Mouse (Mus musculus) heart, embryonic 16.5 days (tissue): Measurements from ENCODE around the gene Pdcd1lg2. TPM values are rescaled to one million over a fixed set of nuclear protein-coding genes. Genes with fewer than 3 reads are reported as not detected.
"Not testable (repeated sequence)": the region's sequence is repeated elsewhere in the genome, so short reads cannot be mapped to it uniquely, and the experiment has no call there.

Experiments used
- ATAC-seq: fragments of 200-750 bp; cut with Nextera tagmentation; replicated peaks from 2 replicates; pipeline ENCODE4 v1.8.0; 2017; ENCODE audit warnings: moderate number of reproducible peaks; ENCODE audit not compliant: insufficient read depth, low FRiP score; ENCODE audit errors: extremely low read depth
- H3K27ac ChIP-seq: fragments of 300-500 bp; sonication (generic); 2 replicates; pipeline ENCODE4 v1.5.1; 2014; ENCODE audit warnings: mild to moderate bottlenecking, low read length, control low read depth, moderate library complexity
- H3K27me3 ChIP-seq: fragments of 300-500 bp; sonication (generic); 2 replicates; pipeline ENCODE4 v1.6.1; 2014; ENCODE audit warnings: low read length, mixed read lengths; ENCODE audit not compliant: control insufficient read depth, insufficient read depth
- H3K36me3 ChIP-seq: fragments of 300-500 bp; sonication (generic); 2 replicates; pipeline ENCODE4 v1.6.1; 2014; ENCODE audit not compliant: control insufficient read depth, insufficient read depth
- H3K4me1 ChIP-seq: fragments of 300-500 bp; sonication (generic); 2 replicates; pipeline ENCODE4 v1.6.1; 2014; ENCODE audit warnings: low read length, mixed read lengths; ENCODE audit not compliant: control insufficient read depth, insufficient read depth
- H3K4me2 ChIP-seq: fragments of 300-500 bp; sonication (generic); 2 replicates; pipeline ENCODE4 v1.6.1; 2014; ENCODE audit warnings: low read depth, mild to moderate bottlenecking, control low read depth, low read length
- H3K4me3 ChIP-seq: fragments of 300-500 bp; sonication (generic); 2 replicates; pipeline ENCODE4 v1.5.1; 2014; ENCODE audit warnings: mild to moderate bottlenecking, control low read depth, low read length
- H3K9ac ChIP-seq: fragments of 300-500 bp; sonication (generic); 2 replicates; pipeline ENCODE4 v1.6.1; 2014; ENCODE audit warnings: low read length, control low read depth
- H3K9me3 ChIP-seq: fragments of 300-500 bp; sonication (generic); replicated peaks from 2 replicates; pipeline ENCODE4 v1.6.1; 2016; ENCODE audit warnings: low read length; ENCODE audit not compliant: control insufficient read depth
- WGBS: fragments of 180-500 bp; shearing (Covaris S2); extraction: QIAGEN DNeasy Blood & Tissue Kit; methylation state at CpG from one replicate; pipeline ENCODE4 v1.1.7; 2014; 5-methylcytosine and 5-hydroxymethylcytosine counted together
- polyA plus RNA-seq: library from polyadenylated mRNA; unstranded; fragments of >200 nt; fragmentation: Nextera tagmentation; extraction: Ambion mirVana; gene quantifications from 2 replicates; pipeline ENCODE4 v1.2.1, GENCODE M21; 2015

Pdcd1lg2 gene
- polyA plus RNA-seq, 1 experiment from 2014 or later, result 0.41 TPM

GRCm38 (mm10) chr19:29412476-29413420, 2.0 kb downstream of the Pdcd1lg2 start:
- WGBS, result 72% methylated on average over 6 of the region's 6 CpGs

GRCm38 (mm10) chr19:29414513-29414912, 3.8 kb downstream of the Pdcd1lg2 start:
- no peaks in the 10 kb centered on the region for H3K36me3 ChIP-seq
- H3K4me1 ChIP-seq, result peaks cover 16% of the 10 kb centered on the region
- no peak overlapping the region for H3K27ac ChIP-seq
- no peak overlapping the region for H3K9ac ChIP-seq
- no peak overlapping the region for H3K4me2 ChIP-seq
- H3K9me3 ChIP-seq, result no peaks in the 10 kb centered on the region
- no peak overlapping the region for H3K4me3 ChIP-seq
- no peaks in the 10 kb centered on the region for H3K27me3 ChIP-seq
- WGBS, result 82% methylated on average over 3 of the region's 3 CpGs
- ATAC-seq, result no peak

More at GRCm38 (mm10) chr19:29412476-29413420, 2.0 kb downstream of the Pdcd1lg2 start:
- no peaks in the 10 kb centered on the region for H3K9me3 ChIP-seq
- H3K27ac ChIP-seq, result no peak overlapping the region
- H3K27me3 ChIP-seq, result no peaks in the 10 kb centered on the region
- H3K4me1 ChIP-seq, result peaks cover 3% of the 10 kb centered on the region; the same call in 1 of the 2 replicates
- H3K36me3 ChIP-seq, result no peaks in the 10 kb centered on the region
- ATAC-seq, result no peak
- no peak overlapping the region for H3K4me3 ChIP-seq
- no peak overlapping the region for H3K4me2 ChIP-seq
- H3K9ac ChIP-seq, result no peak overlapping the region

GRCm38 (mm10) chr19:29414917-29415316, 4.2 kb downstream of the Pdcd1lg2 start:
- H3K4me2 ChIP-seq, H3K27me3 ChIP-seq, H3K9ac ChIP-seq, H3K9me3 ChIP-seq, H3K4me3 ChIP-seq, H3K36me3 ChIP-seq, ATAC-seq, H3K27ac ChIP-seq: not testable (repeated sequence)
- peaks cover 16% of the 10 kb centered on the region for H3K4me1 ChIP-seq

GRCm38 (mm10) chr19:29416393-29416902, 5.7 kb downstream of the Pdcd1lg2 start:
- H3K9ac ChIP-seq, result no peak overlapping the region
- no peak overlapping the region for H3K4me2 ChIP-seq
- H3K4me3 ChIP-seq, result no peak overlapping the region

GRCm38 (mm10) chr19:29417188-29417587, 6.5 kb downstream of the Pdcd1lg2 start:
- H3K27me3 ChIP-seq, result no peaks in the 10 kb centered on the region
- H3K9me3 ChIP-seq, result no peaks in the 10 kb centered on the region
- H3K4me3 ChIP-seq, result no peak overlapping the region
- H3K27ac ChIP-seq, result no peak overlapping the region
- WGBS, result 66% methylated on average over 2 of the region's 2 CpGs
- no peaks in the 10 kb centered on the region for H3K36me3 ChIP-seq
- H3K4me1 ChIP-seq, result peaks cover 16% of the 10 kb centered on the region
- no peak for ATAC-seq
- H3K9ac ChIP-seq, result no peak overlapping the region
- no peak overlapping the region for H3K4me2 ChIP-seq

More at GRCm38 (mm10) chr19:29416393-29416902, 5.7 kb downstream of the Pdcd1lg2 start:
- Histone ChIP-seq H3K36me3 (no peaks in the 10 kb centered on the region), H3K9me3 (no peaks in the 10 kb centered on the region), H3K4me1 (peaks cover 16% of the 10 kb centered on the region), H3K27me3 (no peaks in the 10 kb centered on the region), H3K27ac (no peak overlapping the region)
- 57% methylated on average over 3 of the region's 3 CpGs for WGBS
- no peak for ATAC-seq

GRCm38 (mm10) chr19:29417894-29418293, 7.2 kb downstream of the Pdcd1lg2 start:
- H3K4me3 ChIP-seq, result no peak overlapping the region
- 29% methylated on average over 2 of the region's 2 CpGs for WGBS
- peak; percentile 5; the same call in 1 of the 2 replicates for ATAC-seq
- H3K36me3 ChIP-seq, result no peaks in the 10 kb centered on the region
- no peak overlapping the region for H3K4me2 ChIP-seq
- H3K4me1 ChIP-seq, result peaks cover 16% of the 10 kb centered on the region
- H3K27ac ChIP-seq, result 0 out of 2 replicates have a peak overlapping the region, but pooled peaks have one; percentile 18
- no peaks in the 10 kb centered on the region for H3K9me3 ChIP-seq
- no peak overlapping the region for H3K9ac ChIP-seq
- no peaks in the 10 kb centered on the region for H3K27me3 ChIP-seq

- Histone ChIP-seq H3K9me3 (no peaks in the 10 kb centered on the region), H3K4me1 (peaks cover 16% of the 10 kb centered on the region), H3K9ac (peak overlapping the region; percentile 32; the same call in 1 of the 2 replicates), H3K4me2 (peak overlapping the region; percentile 47; the same call in 1 of the 2 replicates), H3K36me3 (no peaks in the 10 kb centered on the region), H3K27ac (peak overlapping the region; percentile 71), H3K4me3 (no peak overlapping the region), H3K27me3 (no peaks in the 10 kb centered on the region)
- ATAC-seq, result peak; percentile 37; the same call in 1 of the 2 replicates
- 11% methylated on average over 9 of the region's 9 CpGs for WGBS
These were observed 8.0 kb downstream of the Pdcd1lg2 start for GRCm38 (mm10) chr19:29418661-29419115.

GRCm38 (mm10) chr19:29419506-29419905, 8.8 kb downstream of the Pdcd1lg2 start:
- Histone ChIP-seq H3K4me3 (no peak overlapping the region), H3K27me3 (no peaks in the 10 kb centered on the region), H3K4me1 (peaks cover 16% of the 10 kb centered on the region), H3K9ac (no peak overlapping the region), H3K36me3 (no peaks in the 10 kb centered on the region), H3K27ac (no peak overlapping the region), H3K9me3 (no peaks in the 10 kb centered on the region), H3K4me2 (no peak overlapping the region)
- WGBS, result 54% methylated on average over 3 of the region's 3 CpGs
- no peak for ATAC-seq

GRCm38 (mm10) chr19:29419946-29420345, 9.2 kb downstream of the Pdcd1lg2 start:
- H3K4me2 ChIP-seq, result no peak overlapping the region
- no peak overlapping the region for H3K9ac ChIP-seq
- H3K4me1 ChIP-seq, result peaks cover 16% of the 10 kb centered on the region
- no peaks in the 10 kb centered on the region for H3K36me3 ChIP-seq
- H3K27me3 ChIP-seq, result no peaks in the 10 kb centered on the region
- H3K27ac ChIP-seq, result no peak overlapping the region
- no peak overlapping the region for H3K4me3 ChIP-seq
- H3K9me3 ChIP-seq, result no peaks in the 10 kb centered on the region
- no peak for ATAC-seq
